In genomic region chr9:118041022-118041400, GRCm38 (mm10) we compare ENCODE assay signal across 8 mouse cellular contexts. TPM values are rescaled to one million over a fixed set of nuclear protein-coding genes. Genes with fewer than 3 reads are reported as not detected.
DNase-seq lines count a peak whose midpoint lies in the region; ATAC-seq and TF ChIP-seq lines count a peak whose summit lies in the region.

No protein-coding gene starts in this region.

- peak overlapping the region; percentile 84 for H3K4me2 ChIP-seq in heart, embryonic 13.5 days
- peak overlapping the region; percentile 60 for H3K4me2 ChIP-seq in intestine, embryonic 16.5 days (ENCODE audit: low read depth, low read length)

- H3K9ac ChIP-seq in heart, embryonic 13.5 days = peak overlapping the region; percentile 95
- peak overlapping the region; percentile 80 for H3K9ac ChIP-seq in ES-E14 (ENCODE audit: insufficient read depth, low read depth, low read length, poor library complexity, severe bottlenecking)
- H3K9ac ChIP-seq in intestine, embryonic 16.5 days (ENCODE audit: low read depth, low read length) = peak overlapping the region; percentile 95

- no peak for DNase-seq in heart, adult 11 months
- no peak for DNase-seq in ES-E14 (ENCODE audit: low read depth, low spot score)
- DNase-seq in midbrain, embryonic 10.5 days (ENCODE audit: low spot score) = no peak
- no peak for DNase-seq in T-cell, adult 2 months (ENCODE audit: low spot score)
- DNase-seq in cerebellum, adult 18-20 months = no peak

- no peak for ATAC-seq in heart, embryonic 13.5 days (ENCODE audit: extremely low read depth, insufficient number of reproducible peaks, low FRiP score, low TSS enrichment)
- ATAC-seq in erythroblast, adult 5-6 weeks (replicated peaks; ENCODE audit: low FRiP score, poor library complexity, severe bottlenecking) = peak; percentile 33
- ATAC-seq in intestine, embryonic 16.5 days = no peak

- no peaks in the 10 kb centered on the region for H3K27me3 ChIP-seq in heart, embryonic 13.5 days (replicated peaks)
- H3K27me3 ChIP-seq in intestine, embryonic 16.5 days (replicated peaks; ENCODE audit: control insufficient read depth, insufficient read depth, low read length) = no peaks in the 10 kb centered on the region
- no peaks in the 10 kb centered on the region for H3K27me3 ChIP-seq in midbrain, embryonic 10.5 days (ENCODE audit: low read depth, poor library complexity, severe bottlenecking)

- peaks cover 27% of the 10 kb centered on the region for H3K4me1 ChIP-seq in heart, embryonic 13.5 days
- no peaks in the 10 kb centered on the region for H3K4me1 ChIP-seq in ES-E14 (ENCODE audit: control insufficient read depth in 2 of 2, insufficient read depth in 2 of 2, low read length in 2 of 2, poor library complexity in 1 of 2)
- peaks cover 17% of the 10 kb centered on the region for H3K4me1 ChIP-seq in intestine, embryonic 16.5 days (ENCODE audit: control insufficient read depth, insufficient read depth, low read length)
- H3K4me1 ChIP-seq in midbrain, embryonic 10.5 days = peaks cover 16% of the 10 kb centered on the region

- in situ Hi-C loops in ES-E14 (cut with MboI; ENCODE audit: low sequenced_read_pairs in 2 of 2, unreplicated experiment in 2 of 2) = no loop called here

- H3K4me3 ChIP-seq in heart, embryonic 13.5 days = peak overlapping the region; percentile 92
- H3K4me3 ChIP-seq in ES-E14 (ENCODE audit: insufficient read depth in 1 of 2, low read depth in 1 of 2, low read length in 2 of 2, poor library complexity in 1 of 2, severe bottlenecking in 1 of 2) = peak overlapping the region; percentile 78 to 82
- peak overlapping the region; percentile 89 for H3K4me3 ChIP-seq in intestine, embryonic 16.5 days (ENCODE audit: low read length)
- peak overlapping the region; percentile 81 for H3K4me3 ChIP-seq in midbrain, embryonic 10.5 days

- peak overlapping the region; percentile 96 for H3K27ac ChIP-seq in heart, embryonic 13.5 days (replicated peaks)
- peak overlapping the region; percentile 86 for H3K27ac ChIP-seq in ES-E14 (ENCODE audit: insufficient read depth, low read depth, low read length, poor library complexity, severe bottlenecking)
- peak overlapping the region; percentile 98 for H3K27ac ChIP-seq in intestine, embryonic 16.5 days (ENCODE audit: low read length)
- H3K27ac ChIP-seq in midbrain, embryonic 10.5 days (replicated peaks) = peak overlapping the region; percentile 96

- H3K9me3 ChIP-seq in heart, embryonic 13.5 days = no peaks in the 10 kb centered on the region
- no peaks in the 10 kb centered on the region for H3K9me3 ChIP-seq in ES-E14 (ENCODE audit: control insufficient read depth, insufficient read depth, low read depth, low read length)
- no peaks in the 10 kb centered on the region for H3K9me3 ChIP-seq in intestine, embryonic 16.5 days (ENCODE audit: control insufficient read depth, low read length)
- H3K9me3 ChIP-seq in midbrain, embryonic 10.5 days (replicated peaks) = no peaks in the 10 kb centered on the region

- peaks cover 8% of the 10 kb centered on the region for H3K36me3 ChIP-seq in heart, embryonic 13.5 days
- 0 out of 2 replicates have a peak, but pooled peaks cover 2% of the 10 kb centered on the region for H3K36me3 ChIP-seq in ES-E14 (ENCODE audit: control insufficient read depth, insufficient read depth, low read length, poor library complexity, severe bottlenecking)
- no peaks in the 10 kb centered on the region for H3K36me3 ChIP-seq in intestine, embryonic 16.5 days (ENCODE audit: control insufficient read depth, insufficient read depth, low read length)
- H3K36me3 ChIP-seq in midbrain, embryonic 10.5 days = peaks cover 3% of the 10 kb centered on the region

- WGBS in heart, embryonic 13.5 days = 1% methylated on average over 21 of the region's 21 CpGs
- under 1% methylated on average over 21 of the region's 21 CpGs for WGBS in intestine, embryonic 16.5 days
- 4% methylated on average over 21 of the region's 21 CpGs for WGBS in midbrain, embryonic 10.5 days

TF ChIP-seq in ES-E14, 5 proteins besides CTCF, POLR2A, EP300 and RAD21:
- TF ChIP-seq ZNF384 (IDR thresholded peaks at IDR 0.05; ENCODE audit: low read depth, low read length) (peak; percentile 91), HCFC1 (IDR thresholded peaks at IDR 0.05; ENCODE audit: borderline replicate concordance, insufficient read depth, low read length) (no peak)

RNA-seq across cellular contexts. Expression of gene Azi2, which starts 0.7 kb away (rescaled TPM):
- 56.6 and 61.0 TPM in 2 replicates for polyA plus RNA-seq in heart, embryonic 13.5 days (2015; fragmentation: Nextera tagmentation; extraction: Ambion mirVana)
- total RNA-seq in ES-E14 (2012; rRNA removed) = 40.8 and 42.0 TPM in 2 replicates
- total RNA-seq in erythroblast, adult 5-6 weeks (2015; ENCODE audit: low replicate concordance) = 50.3 and 60.4 TPM in 2 replicates
- 56.3 and 87.4 TPM in 2 replicates for total RNA-seq in erythroblast, adult 5-6 weeks (2017; ENCODE audit: low replicate concordance)
- 68.3 and 71.3 TPM in 2 replicates for polyA plus RNA-seq in intestine, embryonic 16.5 days (2015; fragmentation: Nextera tagmentation; extraction: Ambion mirVana)
- polyA plus RNA-seq in midbrain, embryonic 10.5 days (2016; fragmentation: Nextera tagmentation; extraction: Ambion mirVana) = 57.5 and 63.1 TPM in 2 replicates
